Mouse (Mus musculus) layer of hippocampus, adult 2 months (tissue): Measurements from ENCODE around the gene Ube2h. TPM values are rescaled to one million over a fixed set of nuclear protein-coding genes. Genes with fewer than 3 reads are reported as not detected.
A peak's percentile ranks its signal among the peaks of the same experiment; 100 is the strongest.

Source experiments
- DNase-seq, 2 experiments: peaks; one replicate each; pipeline ENCODE4 v3.0.0; 2022; ENCODE audit warnings: low spot score in 2 of 2
- H3K27ac ChIP-seq: fragments of 200-600 bp; 2 replicates; pipeline ENCODE4 v1.8.1; 2022
- H3K4me3 ChIP-seq: fragments of 200-600 bp; 2 replicates; pipeline ENCODE4 v1.8.1; 2022; ENCODE audit warnings: mild to moderate bottlenecking
- CTCF ChIP-seq: fragments of 200-600 bp; conservative IDR thresholded peaks from 2 replicates; pipeline ENCODE4 v1.8.1; 2022; ENCODE audit warnings: antibody characterized with exemption, mild to moderate bottlenecking, moderate library complexity
- microRNA-seq, 2 experiments: library from miRNA; unstranded; fragments of <30 nt; microRNA quantifications; one replicate each; pipeline ENCODE4 v1.2.0; 2021
- total RNA-seq, 2 experiments: library from RNA; stranded (reverse); gene quantifications; 2 replicates each; pipeline ENCODE4 v1.2.3; 2021

Ube2h gene
- total RNA-seq, 2 experiments from 2014 or later, result 87.9 to 88.1 TPM

DNA sequence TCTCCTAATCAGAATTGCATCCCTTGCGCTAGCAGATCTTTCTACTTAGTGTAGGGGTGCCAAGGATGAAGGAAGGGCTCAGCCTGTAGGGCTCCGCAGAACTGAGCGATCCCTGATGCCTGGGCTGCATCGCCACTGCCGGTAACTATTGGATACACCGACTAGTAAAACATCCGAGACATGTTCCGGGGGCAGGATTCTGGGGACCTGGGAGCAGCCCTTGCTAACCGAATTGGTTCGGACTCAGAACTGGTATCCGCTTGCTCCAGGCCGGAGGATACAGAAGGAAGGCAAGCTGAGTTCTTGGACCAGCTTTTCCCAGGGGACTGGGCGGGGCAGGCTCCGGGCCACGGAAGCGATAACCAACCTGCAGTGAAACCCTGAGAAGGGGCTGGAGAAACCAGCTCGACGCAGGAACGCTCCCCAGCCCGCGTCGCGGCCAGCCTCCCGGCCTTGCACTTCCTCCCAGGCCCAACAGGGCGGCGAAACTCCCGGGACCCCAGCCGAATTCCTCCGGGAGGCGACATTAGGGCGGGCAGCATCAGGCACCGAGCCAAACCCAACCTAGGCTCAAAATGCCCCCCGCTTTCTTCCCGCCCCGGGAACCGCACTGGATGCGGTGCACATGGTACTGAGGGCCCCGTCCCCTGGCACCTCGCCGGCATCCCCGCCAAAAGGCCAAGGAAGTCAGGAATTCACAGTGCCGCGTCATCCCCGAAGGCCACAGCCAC lies 131.4 kb downstream of the Ube2h start:
- peak; percentile 71 for TF ChIP-seq CTCF
- Histone ChIP-seq H3K27ac (no peak overlapping the region), H3K4me3 (peak overlapping the region; percentile 13; the same call in 1 of the 2 replicates)
- DNase-seq, result no peak

DNA sequence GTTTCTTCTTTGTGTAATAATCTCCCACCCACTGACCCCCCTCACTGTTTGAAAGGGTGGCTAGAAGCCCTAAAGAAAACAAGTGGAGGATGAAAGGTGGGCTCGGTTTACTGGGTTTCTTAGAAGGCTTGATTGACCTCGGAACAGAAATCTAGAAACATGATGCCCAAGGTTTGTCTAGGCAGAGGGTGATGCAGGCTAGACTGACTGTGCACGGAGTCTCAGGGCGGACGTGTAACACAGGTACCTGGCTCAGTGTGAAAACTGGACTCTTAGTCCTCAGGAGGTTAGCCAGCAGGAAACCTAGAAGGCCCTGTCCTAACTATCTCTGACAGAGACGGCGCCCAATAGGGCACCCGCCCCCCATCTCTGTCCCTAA lies 131.9 kb downstream of the Ube2h start:
- TF ChIP-seq CTCF, result no peak
- Histone ChIP-seq H3K27ac (no peak overlapping the region), H3K4me3 (no peak overlapping the region)
- no peak for DNase-seq

DNA sequence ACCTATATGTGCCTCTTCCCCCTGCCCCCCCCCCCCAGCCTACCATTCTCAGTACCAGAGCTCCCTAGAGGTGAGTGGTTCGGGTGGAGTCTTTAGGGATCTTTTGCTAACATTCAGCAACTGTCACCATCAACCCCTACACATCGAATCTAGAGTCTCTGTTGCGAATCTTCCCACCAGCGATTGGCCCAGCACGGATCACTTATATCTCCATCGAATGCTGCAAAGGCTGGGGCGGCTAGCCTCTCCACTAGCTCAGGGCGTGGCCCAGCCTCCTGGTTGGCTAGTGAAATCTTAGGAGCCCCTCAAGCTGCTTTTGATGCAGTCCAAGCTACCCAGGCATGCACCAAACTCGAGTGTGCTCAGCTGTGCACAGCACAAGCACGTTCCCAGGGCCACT lies 132.4 kb downstream of the Ube2h start:
- no peak for DNase-seq
- no peak overlapping the region for H3K27ac ChIP-seq
- no peak for TF ChIP-seq CTCF
- no peak overlapping the region for H3K4me3 ChIP-seq

DNA sequence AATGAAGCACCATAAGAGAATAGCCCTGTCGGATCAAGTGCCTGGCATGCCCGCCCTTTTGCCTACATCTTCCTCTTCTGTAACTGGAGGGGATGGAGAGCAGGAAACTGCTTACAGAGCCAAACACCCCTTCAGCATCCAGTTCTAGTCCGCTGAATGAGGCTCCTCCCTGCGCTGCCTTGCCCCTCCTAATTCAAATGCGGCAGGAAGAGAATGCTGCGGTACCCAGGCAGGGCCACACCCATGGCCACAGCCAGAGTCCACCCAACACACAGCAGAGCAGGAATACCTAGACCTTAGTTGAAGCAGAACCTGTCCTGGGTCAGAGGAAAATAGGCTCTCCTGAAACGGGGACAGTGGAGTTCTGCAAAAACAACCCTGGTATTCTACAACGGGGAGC lies 133.1 kb downstream of the Ube2h start:
- no peak for DNase-seq
- H3K4me3 ChIP-seq, result no peak overlapping the region
- no peak overlapping the region for H3K27ac ChIP-seq
- TF ChIP-seq CTCF, result no peak

- DNase-seq, result no peak
- Histone ChIP-seq H3K4me3 (no peak overlapping the region), H3K27ac (no peak overlapping the region)
- TF ChIP-seq CTCF, result no peak
These were observed 135.2 kb downstream of the Ube2h start for GRCm38 (mm10) chr6:30169148-30169547.

- TF ChIP-seq CTCF, result no peak
- Histone ChIP-seq H3K27ac (no peak overlapping the region), H3K4me3 (no peak overlapping the region)
- no peak for DNase-seq
These were observed 136.1 kb downstream of the Ube2h start for GRCm38 (mm10) chr6:30168275-30168674.

DNA sequence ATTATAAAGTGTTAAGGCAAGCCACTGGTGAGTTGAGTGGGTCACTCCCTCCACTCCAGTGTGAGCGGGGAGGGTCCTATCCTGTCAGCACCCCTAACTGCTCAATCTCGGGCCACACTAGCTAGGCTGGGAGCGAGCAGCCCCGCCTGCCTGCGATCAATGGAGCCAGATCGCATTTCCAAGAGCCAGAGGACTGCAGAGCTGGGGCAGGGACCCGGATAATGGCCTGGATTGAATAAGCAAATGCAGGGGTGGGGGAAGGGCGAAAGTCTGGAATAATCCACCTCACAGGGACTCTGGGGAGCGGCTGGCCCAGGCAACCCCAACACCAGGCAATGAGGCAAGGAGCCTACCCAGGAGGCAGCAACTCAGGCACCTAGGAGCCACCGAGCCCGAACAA lies 137.1 kb downstream of the Ube2h start:
- H3K27ac ChIP-seq, result no peak overlapping the region
- DNase-seq, result no peak
- no peak for TF ChIP-seq CTCF
- H3K4me3 ChIP-seq, result no peak overlapping the region

- Histone ChIP-seq H3K27ac (no peak overlapping the region), H3K4me3 (no peak overlapping the region)
- DNase-seq, result no peak
- TF ChIP-seq CTCF, result no peak
These were observed 138.0 kb downstream of the Ube2h start for GRCm38 (mm10) chr6:30166349-30166748.

DNA sequence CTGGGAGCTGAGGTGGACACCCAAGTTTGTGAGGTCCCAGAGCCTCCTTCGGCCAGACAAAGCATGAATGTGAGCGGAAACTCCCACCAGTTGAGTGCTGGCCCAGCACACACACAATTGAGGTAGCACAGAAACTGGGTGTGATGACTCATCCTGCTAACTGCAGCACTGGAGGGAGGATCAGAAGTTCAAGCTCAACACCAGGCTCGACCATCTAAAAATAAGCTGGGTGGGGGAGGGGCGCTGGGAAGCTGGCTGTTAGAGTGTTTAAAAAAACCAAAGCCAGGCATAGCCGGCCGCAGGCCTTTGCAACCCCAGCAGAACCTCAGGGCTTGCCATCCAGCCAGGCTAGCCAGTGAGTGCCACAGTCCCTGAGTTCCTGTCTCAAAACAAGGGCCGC lies 142.2 kb downstream of the Ube2h start:
- DNase-seq, result no peak
- TF ChIP-seq CTCF, result no peak

DNA sequence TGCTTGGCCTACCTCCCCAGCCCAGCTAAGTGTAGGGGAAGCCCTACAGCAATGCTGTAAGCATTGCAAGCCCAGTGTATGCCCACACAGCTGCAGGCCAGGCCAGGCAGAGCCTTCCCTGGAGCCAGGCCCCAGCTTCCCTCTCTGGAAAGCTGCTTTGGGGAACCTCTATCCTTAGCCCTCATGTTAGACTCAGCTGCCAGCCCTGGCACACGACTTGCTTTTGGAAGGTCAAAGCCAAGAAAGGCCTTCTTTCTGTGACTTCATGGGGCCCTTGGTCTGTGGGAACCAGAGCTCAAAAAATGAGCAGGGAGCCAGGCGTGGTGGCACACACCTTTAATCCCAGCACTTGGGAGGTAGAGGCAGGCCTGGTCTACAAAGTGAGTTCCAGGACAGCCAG lies 142.7 kb downstream of the Ube2h start:
- no peak overlapping the region for H3K27ac ChIP-seq
- no peak for DNase-seq
- no peak for TF ChIP-seq CTCF
- H3K4me3 ChIP-seq, result no peak overlapping the region

More for the DNA sequence above, 142.2 kb downstream of the Ube2h start:
- Histone ChIP-seq H3K27ac (no peak overlapping the region), H3K4me3 (no peak overlapping the region)

Small RNA genes lying within 50 kb of the gene (microRNA-seq; reads per million reads assigned to microRNA genes)
- gene Mir182 (20.8 to 34.8 reads per million in 2 experiments), gene Mir183 (25.6 to 60.2 reads per million in 2 experiments), gene Mir96 (0.32 to 0.55 reads per million in 2 experiments)

Other genes starting within 250 kb of the Ube2h start
- gene Zc3hc1, start 86.5 kb upstream of the Ube2h start, total RNA-seq, result 10 to 100 TPM; 23.7 to 25.1 TPM
- 10 to 100 TPM; 88.8 to 96.1 TPM for gene Klhdc10, start 97.3 kb upstream of the Ube2h start, total RNA-seq
- 10 to 100 TPM; 19.5 to 23.0 TPM for gene Tmem209, start 205.2 kb upstream of the Ube2h start, total RNA-seq
- gene Ssmem1, start 205.3 kb upstream of the Ube2h start, total RNA-seq, result 1 to 10 TPM in 1 of 2 experiments, under 1 TPM in 1; 0.32 to 1.3 TPM
- gene Cpa2, start 237.0 kb upstream of the Ube2h start, total RNA-seq, result under 1 TPM in 1 of 2 experiments, not detected in 1; 0.64 TPM